In genomic region chr4:87096186-87096585, GRCm38 (mm10) we compare ENCODE assay signal across 10 mouse cellular contexts.
DNase-seq lines count a peak whose midpoint lies in the region; ATAC-seq lines count a peak whose summit lies in the region.
"Had no signal": no experiment of that assay in that cellular context is flagged by ENCODE, and none has a peak within 500 bp of the region (broad histone marks: within the 10 kb centered on the region; RNA-seq: fewer than 3 reads in every experiment).

No protein-coding gene starts in this region.

- H3K27ac ChIP-seq in neural tube, embryonic 15.5 days (replicated peaks) = no peak overlapping the region
- H3K27ac ChIP-seq: limb, embryonic 15.5 days; midbrain, embryonic 10.5 days had no signal

- no peaks in the 10 kb centered on the region for H3K36me3 ChIP-seq in neural tube, embryonic 15.5 days
- H3K36me3 ChIP-seq: limb, embryonic 15.5 days; midbrain, embryonic 10.5 days had no signal

- WGBS in neural tube, embryonic 15.5 days = 76% methylated on average over 5 of the region's 5 CpGs

- H3K4me3 ChIP-seq in neural tube, embryonic 15.5 days (replicated peaks) = no peak overlapping the region
- H3K4me3 ChIP-seq: limb, embryonic 15.5 days; midbrain, embryonic 10.5 days had no signal

- no peaks in the 10 kb centered on the region for H3K27me3 ChIP-seq in neural tube, embryonic 15.5 days (replicated peaks)
- H3K27me3 ChIP-seq: limb, embryonic 15.5 days had no signal

- peak; percentile 59; the same call in 1 of the 2 replicates for ATAC-seq in neural tube, embryonic 15.5 days (ENCODE audit: low FRiP score)

- no peaks in the 10 kb centered on the region for H3K9me3 ChIP-seq in neural tube, embryonic 15.5 days (replicated peaks)
- H3K9me3 ChIP-seq: limb, embryonic 15.5 days; midbrain, embryonic 10.5 days had no signal

- no peaks in the 10 kb centered on the region for H3K4me1 ChIP-seq in neural tube, embryonic 15.5 days
- H3K4me1 ChIP-seq: limb, embryonic 15.5 days had no signal

- H3K9ac ChIP-seq in neural tube, embryonic 15.5 days (replicated peaks) = no peak overlapping the region
- H3K9ac ChIP-seq: limb, embryonic 15.5 days had no signal

- DNase-seq in neural tube, embryonic 10.5 days (ENCODE audit: extremely low spot score, low spot score) = no peak
- peak; percentile 33 to 70 for DNase-seq in cerebellum, postnatal 4 days (ENCODE audit: low spot score in 2 of 2)
- DNase-seq in heart, adult 9 months (ENCODE audit: low spot score in 2 of 2) = peak; percentile 72 to 77
- peak; percentile 32 to 67 for DNase-seq in left cerebral cortex, adult 9 months (ENCODE audit: low spot score in 2 of 2)
- no peak for DNase-seq in embryo, embryonic 10.5 days (ENCODE audit: low spot score)
- DNase-seq in kidney, postnatal 25 days = no peak
- no peak for DNase-seq in thymus, postnatal 4 days

- no peak overlapping the region for H3K4me2 ChIP-seq in neural tube, embryonic 15.5 days
- H3K4me2 ChIP-seq: limb, embryonic 15.5 days had no signal

Comparison
In these comparisons a context has a peak if more than half of its experiments do, and no peak if none do; other contexts are left out.
1. DNase-seq: peak in cerebellum, postnatal 4 days (2 of 2), heart, adult 9 months (2 of 2) and left cerebral cortex, adult 9 months (2 of 2); none in neural tube, embryonic 10.5 days (single experiment), embryo, embryonic 10.5 days (single experiment), kidney, postnatal 25 days (0 of 2) and thymus, postnatal 4 days (single experiment).